Mouse (Mus musculus) lung, adult 18-20 months (tissue): ENCODE data around the gene Sphk2.
"Not testable (repeated sequence)": the region's sequence is repeated elsewhere in the genome, so short reads cannot be mapped to it uniquely, and the experiment has no call there.

Experiments
- DNase-seq, 2 experiments: peaks; one replicate each; pipeline ENCODE4 v3.0.0; 2022; ENCODE audit warnings: mixed read lengths in 2 of 2

Gene Sphk2

GRCm38 (mm10) chr7:45689800-45690199 is 28.0 kb downstream of the Sphk2 start:
- no peak for DNase-seq

GRCm38 (mm10) chr7:45689099-45689498 is 28.7 kb downstream of the Sphk2 start:
- DNase-seq, result no peak

GRCm38 (mm10) chr7:45686841-45687240 is 31.0 kb downstream of the Sphk2 start:
- no peak for DNase-seq

- DNase-seq, result no peak
Observed at GRCm38 (mm10) chr7:45685811-45686210, 32.0 kb downstream of the Sphk2 start.

GRCm38 (mm10) chr7:45683396-45684050 is 34.3 kb downstream of the Sphk2 start, which contains the start of gene Ntn5:
Gene Ntn5 (plus strand): TSS chr7:45684022.
- DNase-seq, result no peak

GRCm38 (mm10) chr7:45682144-45683126 is 35.4 kb downstream of the Sphk2 start:
- DNase-seq, result peak; percentile 86 to 91

- DNase-seq, result peak; percentile 71 to 73
Observed at GRCm38 (mm10) chr7:45681046-45681736, 36.6 kb downstream of the Sphk2 start.

- peak; percentile 62 to 75 for DNase-seq
Observed at GRCm38 (mm10) chr7:45679966-45680621, 37.7 kb downstream of the Sphk2 start.

GRCm38 (mm10) chr7:45678513-45678912 is 39.3 kb downstream of the Sphk2 start:
- DNase-seq, result no peak

- no peak for DNase-seq
Observed at GRCm38 (mm10) chr7:45677627-45678295, 40.0 kb downstream of the Sphk2 start.

- no peak for DNase-seq
Observed at GRCm38 (mm10) chr7:45668921-45669320, 48.9 kb downstream of the Sphk2 start.

- DNase-seq, result no peak
Observed at GRCm38 (mm10) chr7:45667761-45668160, 50.0 kb downstream of the Sphk2 start.

- DNase-seq, result no peak
Observed at GRCm38 (mm10) chr7:45666161-45666560, 51.6 kb downstream of the Sphk2 start, which contains the start of gene Fut2. Gene Fut2 (minus strand): TSS chr7:45666394.

GRCm38 (mm10) chr7:45665303-45666138 is 52.3 kb downstream of the Sphk2 start:
- no peak for DNase-seq

- not testable (repeated sequence) for DNase-seq
Observed at GRCm38 (mm10) chr7:45661702-45662101, 56.1 kb downstream of the Sphk2 start.

- DNase-seq, result no peak
Observed at GRCm38 (mm10) chr7:45660746-45661478, 56.9 kb downstream of the Sphk2 start.
